Mouse (Mus musculus) intestine, embryonic 14.5 days (tissue): Measurements from ENCODE around the gene Tmsb10. TPM values are rescaled to one million over a fixed set of nuclear protein-coding genes. Genes with fewer than 3 reads are reported as not detected.

Experiments
- ATAC-seq: fragments of 200-750 bp; cut with Nextera tagmentation; replicated peaks from 2 replicates; pipeline ENCODE4 v1.8.0; 2017; ENCODE audit warnings: low read depth, moderate number of reproducible peaks, moderate TSS enrichment, moderate library complexity; ENCODE audit not compliant: low FRiP score, low TSS enrichment
- DNase-seq: peaks from one replicate; pipeline ENCODE4 v3.0.0-alpha.2; 2018; ENCODE audit warnings: low spot score
- H3K27ac ChIP-seq: fragments of 300-500 bp; sonication (generic); 2 replicates; pipeline ENCODE4 v1.5.1; 2014; ENCODE audit warnings: low read depth, mild to moderate bottlenecking, control low read depth
- H3K27me3 ChIP-seq: fragments of 300-500 bp; sonication (generic); replicated peaks from 2 replicates; pipeline ENCODE4 v1.6.1; 2014; ENCODE audit warnings: low read length, control low read depth; ENCODE audit not compliant: control insufficient read depth, insufficient read depth
- H3K36me3 ChIP-seq: fragments of 300-500 bp; sonication (generic); 2 replicates; pipeline ENCODE4 v1.6.1; 2014; ENCODE audit warnings: low read length, control low read depth; ENCODE audit not compliant: control insufficient read depth, insufficient read depth
- H3K4me1 ChIP-seq: fragments of 300-500 bp; sonication (generic); replicated peaks from 2 replicates; pipeline ENCODE4 v1.6.1; 2014; ENCODE audit warnings: low read length, control low read depth, mixed read lengths; ENCODE audit not compliant: control insufficient read depth, insufficient read depth
- H3K4me2 ChIP-seq: fragments of 300-500 bp; sonication (generic); 2 replicates; pipeline ENCODE4 v1.6.1; 2014; ENCODE audit warnings: low read length
- H3K4me3 ChIP-seq: fragments of 300-500 bp; sonication (generic); 2 replicates; pipeline ENCODE4 v1.5.1; 2014; ENCODE audit warnings: low read depth, low read length, control low read depth, mixed read lengths
- H3K9ac ChIP-seq: fragments of 300-500 bp; sonication (generic); 2 replicates; pipeline ENCODE4 v1.6.1; 2014; ENCODE audit warnings: mild to moderate bottlenecking, low read length
- H3K9me3 ChIP-seq: fragments of 300-500 bp; sonication (generic); 2 replicates; pipeline ENCODE4 v1.6.1; 2016; ENCODE audit warnings: low read length, control low read depth; ENCODE audit not compliant: control insufficient read depth
- WGBS: fragments of 180-500 bp; shearing (Covaris S2); extraction: QIAGEN DNeasy Blood & Tissue Kit; methylation state at CpG from one replicate; pipeline ENCODE4 v1.1.7; 2014; 5-methylcytosine and 5-hydroxymethylcytosine counted together
- polyA plus RNA-seq: library from polyadenylated mRNA; unstranded; fragments of >200 nt; fragmentation: Nextera tagmentation; extraction: Ambion mirVana; gene quantifications from 2 replicates; pipeline ENCODE4 v1.2.1, GENCODE M21; 2014

Gene Tmsb10
- polyA plus RNA-seq, 1 experiment from 2014 or later = 2,566 TPM

- ATAC-seq = no peak
- DNase-seq = no peak
- Histone ChIP-seq H3K9ac (no peak overlapping the region), H3K4me3 (no peak overlapping the region), H3K9me3 (no peaks in the 10 kb centered on the region), H3K36me3 (no peaks in the 10 kb centered on the region), H3K27me3 (no peaks in the 10 kb centered on the region), H3K4me1 (peaks cover 10% of the 10 kb centered on the region), H3K4me2 (no peak overlapping the region), H3K27ac (no peak overlapping the region)
- WGBS = 65% methylated on average over 2 of the region's 2 CpGs
These were observed 6.3 kb downstream of the Tmsb10 start for GRCm38 (mm10) chr6:72952221-72952620.

- no peak overlapping the region for H3K9ac ChIP-seq
- ATAC-seq (no peak), DNase-seq (no peak)
- no peak overlapping the region for H3K27ac ChIP-seq
- WGBS = 73% methylated on average over 9 of the region's 9 CpGs
- H3K4me2 ChIP-seq = no peak overlapping the region
- H3K9me3 ChIP-seq = no peaks in the 10 kb centered on the region
- H3K4me1 ChIP-seq = no peaks in the 10 kb centered on the region
- H3K36me3 ChIP-seq = no peaks in the 10 kb centered on the region
- H3K27me3 ChIP-seq = no peaks in the 10 kb centered on the region
- H3K4me3 ChIP-seq = no peak overlapping the region
These were observed 9.3 kb downstream of the Tmsb10 start for GRCm38 (mm10) chr6:72949161-72949756.

- WGBS = 90% methylated on average over 3 of the region's 3 CpGs
- ATAC-seq = no peak
- Histone ChIP-seq H3K9ac (no peak overlapping the region), H3K9me3 (no peaks in the 10 kb centered on the region), H3K4me3 (no peak overlapping the region), H3K36me3 (no peaks in the 10 kb centered on the region), H3K4me2 (no peak overlapping the region), H3K4me1 (no peaks in the 10 kb centered on the region), H3K27me3 (no peaks in the 10 kb centered on the region), H3K27ac (no peak overlapping the region)
- no peak for DNase-seq
These were observed 10.2 kb downstream of the Tmsb10 start for GRCm38 (mm10) chr6:72948392-72948791.

- no peaks in the 10 kb centered on the region for H3K27me3 ChIP-seq
- no peak overlapping the region for H3K4me3 ChIP-seq
- ATAC-seq (no peak), DNase-seq (no peak)
- WGBS = 65% methylated on average over 6 of the region's 6 CpGs
- H3K27ac ChIP-seq = no peak overlapping the region
- H3K4me2 ChIP-seq = no peak overlapping the region
- H3K36me3 ChIP-seq = no peaks in the 10 kb centered on the region
- H3K9ac ChIP-seq = no peak overlapping the region
- H3K9me3 ChIP-seq = no peaks in the 10 kb centered on the region
- H3K4me1 ChIP-seq = no peaks in the 10 kb centered on the region
These were observed 10.6 kb downstream of the Tmsb10 start for GRCm38 (mm10) chr6:72947960-72948359.

GRCm38 (mm10) chr6:72940493-72940892, 18.1 kb downstream of the Tmsb10 start:
- H3K36me3 ChIP-seq = no peaks in the 10 kb centered on the region
- H3K27me3 ChIP-seq = no peaks in the 10 kb centered on the region
- no peak overlapping the region for H3K9ac ChIP-seq
- ATAC-seq (no peak; the same call in 1 of the 2 replicates), DNase-seq (peak; percentile 86)
- no peaks in the 10 kb centered on the region for H3K4me1 ChIP-seq
- H3K4me3 ChIP-seq = no peak overlapping the region
- WGBS = 6% methylated on average over 3 of the region's 3 CpGs
- no peak overlapping the region for H3K4me2 ChIP-seq
- H3K9me3 ChIP-seq = no peaks in the 10 kb centered on the region
- no peak overlapping the region for H3K27ac ChIP-seq

GRCm38 (mm10) chr6:72937859-72938258, 20.7 kb downstream of the Tmsb10 start:
- no peak for ATAC-seq
- no peak overlapping the region for H3K4me2 ChIP-seq
- no peak for DNase-seq
- no peaks in the 10 kb centered on the region for H3K27me3 ChIP-seq
- no peak overlapping the region for H3K4me3 ChIP-seq
- H3K9me3 ChIP-seq = no peaks in the 10 kb centered on the region
- WGBS = 62% methylated on average over 5 of the region's 5 CpGs
- H3K4me1 ChIP-seq = no peaks in the 10 kb centered on the region
- H3K27ac ChIP-seq = no peak overlapping the region
- no peak overlapping the region for H3K9ac ChIP-seq
- no peaks in the 10 kb centered on the region for H3K36me3 ChIP-seq

GRCm38 (mm10) chr6:72937430-72937829, 21.1 kb downstream of the Tmsb10 start:
- WGBS = 81% methylated on average over 3 of the region's 3 CpGs
- H3K36me3 ChIP-seq = no peaks in the 10 kb centered on the region
- no peak overlapping the region for H3K4me2 ChIP-seq
- no peak overlapping the region for H3K9ac ChIP-seq
- no peak overlapping the region for H3K4me3 ChIP-seq
- no peaks in the 10 kb centered on the region for H3K9me3 ChIP-seq
- no peaks in the 10 kb centered on the region for H3K27me3 ChIP-seq
- H3K4me1 ChIP-seq = no peaks in the 10 kb centered on the region
- DNase-seq = no peak
- no peak overlapping the region for H3K27ac ChIP-seq
- no peak for ATAC-seq

GRCm38 (mm10) chr6:72932955-72933354, 25.6 kb downstream of the Tmsb10 start:
- Histone ChIP-seq H3K36me3 (no peaks in the 10 kb centered on the region), H3K4me3 (no peak overlapping the region), H3K9ac (no peak overlapping the region), H3K4me1 (no peaks in the 10 kb centered on the region), H3K9me3 (no peaks in the 10 kb centered on the region), H3K27ac (no peak overlapping the region), H3K27me3 (no peaks in the 10 kb centered on the region), H3K4me2 (no peak overlapping the region)
- WGBS = 94% methylated on average over 1 of the region's 1 CpGs
- DNase-seq = no peak
- ATAC-seq = no peak

- H3K4me3 ChIP-seq = no peak overlapping the region
- H3K9me3 ChIP-seq = no peaks in the 10 kb centered on the region
- H3K27ac ChIP-seq = no peak overlapping the region
- no peak overlapping the region for H3K9ac ChIP-seq
- WGBS = 68% methylated on average over 3 of the region's 3 CpGs
- DNase-seq (no peak), ATAC-seq (no peak)
- H3K27me3 ChIP-seq = no peaks in the 10 kb centered on the region
- no peaks in the 10 kb centered on the region for H3K36me3 ChIP-seq
- H3K4me1 ChIP-seq = peaks cover 10% of the 10 kb centered on the region
- no peak overlapping the region for H3K4me2 ChIP-seq
These were observed 27.0 kb downstream of the Tmsb10 start for GRCm38 (mm10) chr6:72931533-72931932.
